Mouse (Mus musculus) MEL (cell line): ENCODE measurements around the gene Mybpc3. TPM values are rescaled to one million over a fixed set of nuclear protein-coding genes. Genes with fewer than 3 reads are reported as not detected.
A peak's percentile ranks its signal among the peaks of the same experiment; 100 is the strongest.

Experiments
- DNase-seq: peaks from one replicate; pipeline ENCODE4 v3.0.0; 2011; ENCODE audit warnings: low read depth, low spot score
- H3K27ac ChIP-seq: 2 replicates; pipeline ENCODE4 v1.5.1; 2012; ENCODE audit warnings: low read depth, mild to moderate bottlenecking, control low read depth, low read length, moderate library complexity; ENCODE audit not compliant: control insufficient read depth
- H3K27me3 ChIP-seq, 2 experiments: fragments of 150-350 bp in 1 of 2; sonication (generic) in 1 of 2; 2 replicates each; pipeline ENCODE4 v1.6.1; 2012; ENCODE audit warnings: low read length in 2 of 2, mild to moderate bottlenecking in 2 of 2, improper control_type of control experiment in 1 of 2, moderate library complexity in 1 of 2; ENCODE audit not compliant: insufficient read depth in 2 of 2, control insufficient read depth in 1 of 2
- H3K36me3 ChIP-seq, 2 experiments: 2 replicates each; pipeline ENCODE4 v1.6.1; 2012 to 2014; ENCODE audit warnings: low read length in 2 of 2, improper control_type of control experiment in 1 of 2, inconsistent platforms in 1 of 2, mild to moderate bottlenecking in 1 of 2; ENCODE audit not compliant: insufficient read depth in 2 of 2, control insufficient read depth in 1 of 2
- H3K4me1 ChIP-seq, 2 experiments: fragments of 150-350 bp in 1 of 2; sonication (generic) in 1 of 2; 2 replicates each; pipeline ENCODE4 v1.6.1; 2012; ENCODE audit warnings: low read length in 2 of 2, improper control_type of control experiment in 1 of 2, mild to moderate bottlenecking in 1 of 2; ENCODE audit not compliant: insufficient read depth in 2 of 2, control insufficient read depth in 1 of 2
- H3K4me3 ChIP-seq, 2 experiments: fragments of 150-350 bp in 1 of 2; sonication (generic) in 1 of 2; 2 replicates each; pipeline ENCODE4 v1.5.1; 2012; ENCODE audit warnings: low read depth in 2 of 2, low read length in 2 of 2, mild to moderate bottlenecking in 2 of 2, moderate library complexity in 2 of 2, control low read depth in 1 of 2, improper control_type of control experiment in 1 of 2; ENCODE audit not compliant: control insufficient read depth in 1 of 2, insufficient read depth in 1 of 2
- H3K79me2 ChIP-seq: 2 replicates; pipeline ENCODE4 v1.6.1; 2012; ENCODE audit warnings: mild to moderate bottlenecking, low read length, moderate library complexity; ENCODE audit not compliant: control insufficient read depth, poor library complexity, insufficient read depth
- H3K9ac ChIP-seq: 2 replicates; pipeline ENCODE4 v1.6.1; 2012; ENCODE audit warnings: low read depth, mild to moderate bottlenecking, control low read depth, low read length, moderate library complexity; ENCODE audit not compliant: control insufficient read depth, poor library complexity, severe bottlenecking
- H3K9me3 ChIP-seq: fragments of 150-350 bp; sonication (generic); replicated peaks from 2 replicates; pipeline ENCODE4 v1.6.1; 2012; ENCODE audit warnings: mild to moderate bottlenecking, low read length, improper control_type of control experiment, moderate library complexity; ENCODE audit not compliant: insufficient read depth
- BHLHE40 ChIP-seq: IDR thresholded peaks from 2 replicates; pipeline ENCODE4 v1.6.1; 2012; ENCODE audit warnings: low read depth, mild to moderate bottlenecking, inconsistent platforms, low read length, improper control_type of control experiment, borderline replicate concordance
- CHD1 ChIP-seq: IDR thresholded peaks from 2 replicates; pipeline ENCODE4 v1.6.1; 2012; ENCODE audit warnings: low read depth, mild to moderate bottlenecking, inconsistent platforms, low read length, improper control_type of control experiment
- CHD2 ChIP-seq: IDR thresholded peaks from 2 replicates; pipeline ENCODE4 v1.6.1; 2011; ENCODE audit warnings: low read length, improper control_type of control experiment
- E2F4 ChIP-seq: IDR thresholded peaks from 2 replicates; pipeline ENCODE4 v1.6.1; 2011; ENCODE audit warnings: low read depth, low read length, improper control_type of control experiment, borderline replicate concordance
- ELF1 ChIP-seq: IDR thresholded peaks from 2 replicates; pipeline ENCODE4 v1.6.1; 2014; ENCODE audit warnings: low read depth, mild to moderate bottlenecking, inconsistent platforms, low read length, improper control_type of control experiment, moderate library complexity
- EP300 ChIP-seq, 2 experiments: IDR thresholded peaks; 2 replicates each; pipeline ENCODE4 v1.6.1; 2011; ENCODE audit warnings: improper control_type of control experiment in 2 of 2, low read length in 2 of 2, low read depth in 1 of 2, mild to moderate bottlenecking in 1 of 2
- GATA1 ChIP-seq: IDR thresholded peaks from 2 replicates; pipeline ENCODE4 v1.6.1; 2011; ENCODE audit warnings: low read depth, low read length, improper control_type of control experiment
- JUND ChIP-seq: IDR thresholded peaks from 2 replicates; pipeline ENCODE4 v1.6.1; 2011; ENCODE audit warnings: low read depth, mild to moderate bottlenecking, improper control_type of control experiment, low read length
- MAFK ChIP-seq: IDR thresholded peaks from 2 replicates; pipeline ENCODE4 v1.6.1; 2011; ENCODE audit warnings: low read depth, mild to moderate bottlenecking, low read length, improper control_type of control experiment, borderline replicate concordance
- MEF2A ChIP-seq: IDR thresholded peaks from 2 replicates; pipeline ENCODE4 v1.6.1; 2014; ENCODE audit warnings: low read depth, mild to moderate bottlenecking, inconsistent platforms, low read length, improper control_type of control experiment; ENCODE audit not compliant: poor library complexity, insufficient replicate concordance, severe bottlenecking; ENCODE audit errors: extremely low read depth
- MXI1 ChIP-seq: IDR thresholded peaks from 2 replicates; pipeline ENCODE4 v1.6.1; 2011; ENCODE audit warnings: mild to moderate bottlenecking, low read depth, low read length, improper control_type of control experiment
- MYB ChIP-seq: IDR thresholded peaks from 2 replicates; pipeline ENCODE4 v1.6.1; 2011; ENCODE audit warnings: mild to moderate bottlenecking, low read depth, low read length, improper control_type of control experiment
- POLR2A ChIP-seq, 2 experiments: IDR thresholded peaks; 2 replicates each; pipeline ENCODE4 v1.6.1; 2011 to 2012; ENCODE audit warnings: low read length in 2 of 2, mild to moderate bottlenecking in 2 of 2, control low read depth in 1 of 2, improper control_type of control experiment in 1 of 2, low read depth in 1 of 2, moderate library complexity in 1 of 2; ENCODE audit not compliant: control insufficient read depth in 1 of 2, insufficient read depth in 1 of 2, poor library complexity in 1 of 2
- POLR2AphosphoS5 ChIP-seq: IDR thresholded peaks from 2 replicates; pipeline ENCODE4 v1.6.1; 2012; ENCODE audit warnings: low read depth, borderline replicate concordance, mild to moderate bottlenecking, inconsistent platforms, low read length, moderate library complexity, mixed read lengths
- RAD21 ChIP-seq: IDR thresholded peaks from 2 replicates; pipeline ENCODE4 v1.6.1; 2011; ENCODE audit warnings: mild to moderate bottlenecking, low read depth, low read length, improper control_type of control experiment
- SMC3 ChIP-seq: IDR thresholded peaks from 2 replicates; pipeline ENCODE4 v1.6.1; 2011; ENCODE audit warnings: low read depth, low read length, improper control_type of control experiment
- TCF12 ChIP-seq: IDR thresholded peaks from 2 replicates; pipeline ENCODE4 v1.6.1; 2014; ENCODE audit warnings: low read depth, mild to moderate bottlenecking, inconsistent platforms, low read length, improper control_type of control experiment, moderate library complexity
- UBTF ChIP-seq: IDR thresholded peaks from 2 replicates; pipeline ENCODE4 v1.6.1; 2012; ENCODE audit warnings: low read depth, mild to moderate bottlenecking, inconsistent platforms, low read length, improper control_type of control experiment, moderate library complexity, borderline replicate concordance; ENCODE audit not compliant: insufficient read depth
- ZKSCAN1 ChIP-seq: IDR thresholded peaks from 2 replicates; pipeline ENCODE4 v1.6.1; 2012; ENCODE audit warnings: low read depth, mild to moderate bottlenecking, inconsistent platforms, low read length, improper control_type of control experiment, moderate library complexity
- polyA plus RNA-seq, 2 experiments: library from polyadenylated mRNA; stranded (reverse) in 1 of 2; unstranded in 1 of 2; fragments of >175 nt in 1 of 2; fragments of >200 nt in 1 of 2; gene quantifications; 2 replicates each; pipeline versions ENCODE4 v1.2.1 to v1.2.4; 2012; ENCODE audit warnings: low replicate concordance in 2 of 2, low read depth in 1 of 2; ENCODE audit not compliant: insufficient read length in 2 of 2, insufficient read depth in 1 of 2, missing spikeins in 1 of 2
- total RNA-seq: library from RNA; depleted of rRNA; stranded (reverse); fragments of 300-350 nt; gene quantifications from 2 replicates; pipeline ENCODE4 v1.2.3, GENCODE M21; 2012

The Mybpc3 gene
- total and polyA plus RNA-seq, 3 experiments: 0.19 to 0.50 TPM; not detected in 1

GRCm38 (mm10) chr2:91180706-91181105, 62.8 kb downstream of the Mybpc3 start:
- H3K4me3 ChIP-seq: no peak overlapping the region
- no peaks in the 10 kb centered on the region for H3K27me3 ChIP-seq
- peaks cover 5 to 19% of the 10 kb centered on the region in 2 experiments for H3K4me1 ChIP-seq
- no peaks in the 10 kb centered on the region for H3K9me3 ChIP-seq
- H3K9ac ChIP-seq: no peak overlapping the region
- peaks cover 14% of the 10 kb centered on the region for H3K79me2 ChIP-seq
- H3K27ac ChIP-seq: no peak overlapping the region
- DNase-seq: no peak
- TF ChIP-seq ELF1: no peak
- TF ChIP-seq CHD1: no peak
- no peak for TF ChIP-seq CHD2
- TF ChIP-seq E2F4: no peak
- TF ChIP-seq EP300 (IDR thresholded peaks at IDR 0.05; ENCODE audit: low read depth in 1 of 2, low read length in 2 of 2): no peak
- no peak for TF ChIP-seq MEF2A
- no peak for TF ChIP-seq MAFK
- TF ChIP-seq POLR2AphosphoS5: no peak
- TF ChIP-seq GATA1: no peak
- TF ChIP-seq BHLHE40: no peak
- no peak for TF ChIP-seq TCF12
- TF ChIP-seq SMC3: no peak
- TF ChIP-seq MXI1: no peak
- no peak for TF ChIP-seq ZKSCAN1
- peaks cover 6 to 11% of the 10 kb centered on the region in 2 experiments for H3K36me3 ChIP-seq

GRCm38 (mm10) chr2:91182016-91182404, 64.1 kb downstream of the Mybpc3 start:
- TF ChIP-seq BHLHE40: no peak
- TF ChIP-seq UBTF: no peak
- TF ChIP-seq EP300 (IDR thresholded peaks at IDR 0.05; ENCODE audit: low read depth in 1 of 2, low read length in 2 of 2): no peak
- TF ChIP-seq POLR2A (IDR thresholded peaks at IDR 0.05; ENCODE audit: control insufficient read depth in 1 of 2, insufficient read depth in 1 of 2, low read depth in 1 of 2, low read length in 2 of 2, poor library complexity in 1 of 2): no peak
- no peak for TF ChIP-seq RAD21
- TF ChIP-seq JUND: no peak
- TF ChIP-seq ELF1: no peak
- TF ChIP-seq MYB: no peak
- Histone ChIP-seq H3K79me2 (peaks cover 14% of the 10 kb centered on the region), H3K27me3 (no peaks in the 10 kb centered on the region), H3K36me3 (peaks cover 3 to 15% of the 10 kb centered on the region in 2 experiments), H3K4me3 (peak overlapping the region; percentile 74 to 82), H3K9ac (peak overlapping the region; percentile 90), H3K9me3 (no peaks in the 10 kb centered on the region), H3K4me1 (peaks cover 7 to 26% of the 10 kb centered on the region in 2 experiments), H3K27ac (no peak overlapping the region; the same call in 1 of the 2 replicates)
- DNase-seq: peak; percentile 40
